Mouse (Mus musculus) gastrocnemius, adult 18-20 months (tissue): ENCODE results near the gene Bnip3. TPM values are rescaled to one million over a fixed set of nuclear protein-coding genes. Genes with fewer than 3 reads are reported as not detected.
A peak's percentile ranks its signal among the peaks of the same experiment; 100 is the strongest.

ENCODE experiments used
- DNase-seq: peaks from one replicate; pipeline ENCODE4 v3.0.0; 2021; ENCODE audit warnings: low spot score
- long read RNA-seq, 2 experiments: library from polyadenylated mRNA; stranded (forward); transcript quantifications; one replicate each; pipeline ENCODE4 v2.0.0; 2021
- total RNA-seq, 2 experiments: library from RNA; stranded (reverse); gene quantifications; 2 replicates each; pipeline ENCODE4 v1.2.3; 2021

Bnip3 gene
- total RNA-seq, result 100 to 1,000 TPM; 213 to 257 TPM
- long read RNA-seq, experiment 1, transcript Bnip3-201 (6 exons, 1,756 nt), result major isoform, 428 of 455 reads
- long read RNA-seq, experiment 1, partial matches to known transcripts, result 5 of 455 reads
- long read RNA-seq, experiment 1, other reads (novel, unspliced or antisense), result 22 of 455 reads
- long read RNA-seq, experiment 2, transcript Bnip3-201 (6 exons, 1,756 nt), result major isoform, 505 of 523 reads
- long read RNA-seq, experiment 2, partial matches to known transcripts, result 6 of 523 reads
- long read RNA-seq, experiment 2, other reads (novel, unspliced or antisense), result 12 of 523 reads

DNA sequence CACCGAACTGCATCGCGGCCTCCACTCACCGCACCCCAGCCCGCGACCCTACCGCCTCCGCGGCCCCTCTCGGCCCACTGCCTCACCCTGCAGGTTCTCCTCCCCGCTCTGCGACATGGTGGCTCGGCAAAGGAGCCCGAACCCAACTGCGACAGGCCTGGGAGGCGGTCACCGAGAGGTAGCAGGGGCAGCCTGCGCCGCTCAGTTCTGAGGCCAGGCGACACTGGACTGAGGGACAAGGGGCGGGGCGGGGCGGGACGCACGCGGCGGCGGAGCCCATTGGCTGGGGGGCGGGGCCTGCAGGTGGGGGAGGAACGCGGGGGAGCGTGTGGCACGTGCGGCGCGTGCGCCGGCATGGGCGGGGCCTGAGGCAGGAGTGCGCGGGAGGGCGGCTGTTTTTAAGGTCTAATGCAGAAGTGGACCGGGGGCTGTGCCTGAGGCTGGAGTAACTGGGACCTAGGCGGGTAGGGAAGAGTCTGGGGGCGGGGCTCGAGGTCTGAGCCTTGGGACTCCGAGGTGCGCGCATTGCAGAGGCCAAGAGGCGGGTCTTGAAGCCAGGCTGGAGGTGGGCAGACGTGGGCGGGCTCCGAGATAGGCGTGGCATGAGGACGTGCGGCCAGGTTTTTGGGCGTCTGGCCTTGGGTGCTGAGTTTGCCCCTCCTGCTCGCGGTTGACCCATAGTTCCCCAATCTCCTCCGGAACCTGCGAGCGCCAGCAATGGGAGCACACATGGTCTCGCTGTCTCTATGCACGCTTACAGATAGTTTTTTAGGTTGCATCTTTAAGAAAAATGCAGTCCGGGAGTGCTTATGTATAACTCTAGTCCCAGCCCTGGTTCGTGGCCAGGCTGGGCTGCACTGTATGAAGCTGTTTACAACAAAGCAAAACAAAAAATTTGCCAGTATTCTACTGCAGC, at the start of gene Bnip3:
TSS of gene Bnip3 (minus strand) at position 243 of the 916 bp plus-strand sequence.
- peak; percentile 89 for DNase-seq

DNA sequence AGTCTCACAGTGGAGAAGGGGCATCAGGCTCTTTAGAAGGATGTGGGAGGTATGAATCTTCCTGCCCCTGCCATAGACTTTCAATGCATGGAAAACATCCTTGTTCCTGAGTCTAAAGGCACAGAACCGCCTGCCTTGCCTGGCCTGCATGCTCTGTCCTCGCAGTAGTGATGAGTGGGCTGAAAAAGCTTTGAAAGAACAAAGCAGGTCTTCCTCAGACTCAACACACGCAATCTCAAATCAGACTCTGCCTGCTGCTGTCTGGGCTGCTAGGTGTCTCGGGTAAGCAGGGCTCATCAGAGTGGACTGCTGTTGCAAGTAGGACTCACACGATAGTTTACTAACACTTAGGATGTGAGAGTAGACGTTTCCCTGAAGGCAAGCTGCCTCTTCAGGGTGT, 47.8 kb upstream of the Bnip3 start:
- no peak for DNase-seq

DNA sequence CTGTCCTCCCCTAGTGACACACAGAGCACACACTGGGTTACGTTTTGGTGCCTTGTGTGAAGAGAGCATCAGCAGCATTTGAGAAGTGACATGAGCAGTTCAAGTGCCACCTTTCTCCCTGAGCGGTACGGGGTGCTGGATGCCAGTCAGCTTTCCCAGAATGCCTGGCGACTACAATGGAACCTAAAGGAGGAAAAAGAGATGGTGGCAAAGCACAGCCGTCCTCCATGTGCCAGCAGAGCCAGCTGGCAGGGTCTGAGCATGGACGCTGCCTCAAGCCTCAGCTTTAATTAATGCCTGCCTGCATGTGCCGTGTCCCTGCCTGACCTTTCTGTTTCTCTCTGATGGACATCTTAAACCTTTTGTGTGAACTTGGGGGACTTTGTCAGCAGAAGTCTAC, 46.5 kb upstream of the Bnip3 start:
- DNase-seq, result no peak

DNA sequence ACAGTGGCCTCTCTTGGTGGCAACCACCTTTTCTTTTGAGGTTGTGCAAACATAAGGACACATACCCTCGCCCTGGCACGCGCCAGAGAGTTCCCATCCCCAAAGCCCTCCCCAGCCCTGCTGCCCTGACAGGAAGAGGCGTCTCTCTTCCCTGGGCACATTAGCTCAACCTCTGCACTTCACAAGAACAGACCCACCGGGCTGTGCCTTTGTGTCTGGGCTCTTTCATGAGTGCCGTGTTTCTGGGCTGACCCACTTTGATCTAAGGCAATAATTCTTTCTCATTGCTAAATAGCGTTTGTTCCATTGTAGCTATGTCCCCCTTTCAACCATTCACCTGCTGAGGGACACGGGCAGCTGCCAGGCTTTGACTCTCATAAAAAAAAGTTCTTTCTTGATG, 39.0 kb upstream of the Bnip3 start:
- no peak for DNase-seq

DNA sequence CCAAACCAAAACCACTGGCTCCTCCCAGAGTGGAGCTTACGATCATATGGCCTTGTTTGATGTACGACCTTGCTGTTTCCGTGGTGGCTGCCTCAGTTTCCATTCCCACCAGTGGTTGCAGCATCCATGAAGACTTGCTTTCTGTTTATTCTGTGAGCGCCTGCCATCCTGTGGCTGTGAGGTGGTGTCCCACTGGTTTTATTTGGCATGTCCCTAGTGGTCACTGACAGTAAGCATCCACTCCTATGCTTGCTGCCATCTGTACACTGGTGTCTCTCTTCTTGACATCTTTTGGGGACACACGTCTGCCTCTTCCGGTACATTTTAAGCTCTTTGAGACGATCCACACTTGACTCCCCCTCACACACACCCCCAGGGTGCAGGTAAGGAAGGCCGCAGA, 38.4 kb upstream of the Bnip3 start:
- DNase-seq, result no peak

DNA sequence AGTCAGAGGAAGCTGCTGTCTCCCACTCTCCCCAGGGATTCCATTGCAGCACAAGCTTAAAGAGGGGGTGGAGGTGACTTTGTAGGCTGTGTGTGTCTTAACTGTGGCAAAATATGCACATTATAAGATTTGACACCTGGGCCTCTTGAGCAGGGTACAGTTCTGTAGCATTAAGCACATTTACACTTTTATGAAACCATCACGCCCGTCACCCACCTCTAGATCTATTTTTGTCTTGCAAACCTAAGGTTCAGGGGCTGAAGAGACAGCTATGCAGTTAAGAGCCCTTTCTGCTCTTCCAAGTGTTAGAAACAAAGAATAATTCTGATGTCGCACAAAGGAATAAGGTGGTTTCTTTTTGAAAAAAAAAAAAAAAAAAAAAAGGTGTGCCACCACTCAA, 36.3 kb upstream of the Bnip3 start:
- DNase-seq, result no peak

DNA sequence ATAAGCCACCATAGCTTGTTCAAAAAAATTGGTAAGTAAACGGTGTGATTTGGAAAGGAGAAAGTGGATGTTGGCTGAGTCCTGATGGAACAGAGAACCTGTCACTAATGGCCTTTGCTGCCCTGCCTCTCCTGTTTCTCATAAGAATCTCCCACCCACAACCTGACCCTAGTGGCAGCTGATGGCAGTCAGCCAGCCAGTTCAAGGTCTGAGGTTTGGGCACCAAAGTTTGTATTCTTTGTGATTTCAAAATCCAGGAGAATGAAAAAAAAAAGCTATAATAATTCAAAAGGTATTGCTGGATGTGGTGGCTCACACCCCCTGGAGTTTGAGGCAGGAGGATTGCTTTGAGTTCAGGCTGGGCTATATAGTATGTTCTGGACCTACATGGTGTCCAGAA, 33.0 kb upstream of the Bnip3 start:
- DNase-seq, result no peak

DNA sequence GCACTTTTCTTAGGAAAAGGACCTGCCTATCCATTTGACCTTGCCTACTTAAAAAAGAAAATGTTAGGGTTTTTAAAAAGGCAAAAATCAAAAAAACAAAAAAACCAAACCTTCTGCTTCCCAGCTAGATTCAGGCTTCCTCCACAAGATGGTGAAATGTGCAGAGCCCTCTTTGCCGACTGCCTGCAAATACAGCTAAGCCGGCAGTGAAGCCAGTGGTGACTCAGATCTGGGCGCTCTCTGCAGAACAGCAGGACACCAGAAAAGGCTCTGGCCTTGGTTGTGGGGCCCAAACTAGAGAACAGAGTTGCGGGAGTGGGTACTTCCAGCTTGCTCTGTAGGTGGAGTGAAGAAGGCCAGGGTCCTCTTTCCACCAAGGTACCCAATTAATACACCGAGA, 32.3 kb upstream of the Bnip3 start:
- DNase-seq, result no peak

DNA sequence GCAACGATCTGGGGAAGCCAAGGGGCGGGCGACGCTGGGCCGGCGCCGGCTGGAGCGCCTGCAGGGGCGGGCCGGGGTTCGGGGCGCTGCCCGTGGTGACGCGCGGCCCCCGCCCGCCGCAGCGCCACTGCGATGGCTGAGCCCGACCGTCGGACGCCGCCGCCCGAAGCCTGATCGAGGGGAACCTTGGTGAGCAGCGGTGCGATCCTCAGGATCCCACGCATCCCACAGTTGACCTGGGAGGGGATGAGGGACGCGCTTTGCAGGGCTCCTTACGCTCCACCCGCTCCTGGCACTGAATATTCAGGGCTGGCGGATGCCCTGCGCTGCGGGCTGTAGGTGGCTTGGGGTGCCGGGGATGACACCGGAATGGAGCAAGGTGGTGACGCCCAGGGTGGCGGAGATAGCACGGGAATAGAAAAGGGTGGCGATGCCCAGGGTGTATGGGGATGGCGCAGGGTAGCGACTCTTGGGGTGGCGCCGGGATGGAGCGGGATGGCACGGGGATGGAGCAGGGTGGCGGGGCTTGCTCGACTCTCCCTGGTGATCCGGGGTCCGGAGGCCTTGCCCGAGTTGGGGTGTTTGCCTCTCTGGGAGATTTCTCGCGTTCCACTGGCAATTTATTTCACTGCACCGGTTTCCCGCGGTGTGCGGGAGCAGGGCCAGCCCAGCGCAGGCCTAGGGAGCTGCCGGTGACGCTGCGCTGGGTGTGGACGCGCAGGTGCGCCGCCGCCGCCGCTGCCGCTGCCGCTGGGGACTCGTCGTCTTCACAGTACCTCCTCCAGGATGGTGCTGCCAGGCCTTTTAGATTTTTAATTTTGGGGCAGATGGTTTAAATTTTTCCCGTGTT, 31.5 kb upstream of the Bnip3 start, which contains the start of gene Jakmip3:
TSS of gene Jakmip3 (plus strand) at position 119 of the 850 bp plus-strand sequence.
- DNase-seq, result no peak

DNA sequence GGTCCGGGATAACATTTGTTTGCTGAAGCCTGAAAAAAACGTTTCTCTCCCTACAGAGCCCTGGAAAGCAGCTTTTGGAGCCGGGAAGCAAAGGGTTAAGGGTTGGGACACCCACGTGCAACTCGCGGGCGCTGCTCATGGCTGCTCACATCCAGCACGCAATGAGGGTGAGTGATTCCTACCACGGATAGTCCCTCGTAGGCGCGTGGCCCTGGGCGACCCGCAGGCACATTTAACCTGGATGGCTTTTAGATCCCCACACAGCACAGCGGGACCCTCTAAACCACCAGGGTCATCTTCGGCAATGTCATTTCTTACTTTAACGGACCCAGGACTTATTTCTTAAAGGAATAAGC, 30.9 kb upstream of the Bnip3 start:
- no peak for DNase-seq

DNA sequence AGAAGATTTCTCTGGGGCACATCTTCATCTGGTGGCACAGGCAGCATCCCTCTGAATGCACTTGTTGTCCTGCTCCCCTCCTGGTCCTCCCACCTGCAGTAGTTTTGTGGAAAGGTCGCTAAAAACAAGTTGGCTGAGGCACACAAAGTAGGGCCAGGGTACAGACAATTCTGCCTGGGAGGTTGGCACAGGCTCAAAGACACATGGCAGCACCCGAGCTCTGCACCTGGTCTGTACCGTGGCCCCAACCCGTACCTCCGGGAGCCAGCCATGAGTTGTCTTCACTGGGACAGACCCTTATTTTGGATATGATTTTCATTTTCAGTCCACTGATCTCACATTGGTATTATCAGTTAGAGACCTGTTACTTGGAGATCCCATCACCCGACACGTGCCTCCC, 29.7 kb upstream of the Bnip3 start:
- DNase-seq, result no peak

DNA sequence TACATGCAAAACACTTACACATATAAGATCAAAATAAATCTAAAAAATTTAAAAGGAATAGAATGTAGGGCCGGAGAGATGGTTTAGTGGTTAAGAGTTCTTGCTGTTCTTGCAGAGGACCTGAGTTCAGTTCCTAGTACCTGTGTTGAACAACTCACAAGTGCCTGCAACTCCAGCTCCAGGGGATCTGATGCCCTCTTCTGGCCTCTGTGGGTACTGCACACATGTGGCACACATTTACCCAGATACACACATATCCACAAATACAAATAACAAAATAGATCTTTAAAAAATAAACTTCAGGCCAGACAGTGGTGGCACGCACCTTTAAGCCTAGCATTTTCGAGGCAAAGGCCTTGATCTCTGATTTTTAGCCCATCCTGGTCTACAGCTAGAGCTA, 25.2 kb upstream of the Bnip3 start:
- DNase-seq, result no peak

DNA sequence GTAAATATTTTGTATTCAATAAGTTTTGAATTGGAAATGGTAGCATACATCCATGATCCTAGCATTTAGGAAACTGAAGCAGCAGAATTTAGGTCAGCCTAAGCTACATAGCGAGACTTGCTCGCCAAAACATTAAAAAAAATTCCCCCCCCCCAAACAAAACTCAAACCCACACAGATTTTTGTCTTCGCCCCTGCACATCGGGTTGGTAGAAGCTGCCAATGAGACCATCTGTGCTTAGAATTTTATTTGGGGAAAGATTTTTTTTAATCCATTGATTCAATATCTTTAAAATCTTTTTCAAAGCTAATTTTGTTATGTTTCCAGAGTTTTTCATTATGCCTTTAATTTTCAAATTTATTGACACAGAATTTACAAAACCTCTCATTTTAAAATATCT, 19.1 kb upstream of the Bnip3 start:
- no peak for DNase-seq

DNA sequence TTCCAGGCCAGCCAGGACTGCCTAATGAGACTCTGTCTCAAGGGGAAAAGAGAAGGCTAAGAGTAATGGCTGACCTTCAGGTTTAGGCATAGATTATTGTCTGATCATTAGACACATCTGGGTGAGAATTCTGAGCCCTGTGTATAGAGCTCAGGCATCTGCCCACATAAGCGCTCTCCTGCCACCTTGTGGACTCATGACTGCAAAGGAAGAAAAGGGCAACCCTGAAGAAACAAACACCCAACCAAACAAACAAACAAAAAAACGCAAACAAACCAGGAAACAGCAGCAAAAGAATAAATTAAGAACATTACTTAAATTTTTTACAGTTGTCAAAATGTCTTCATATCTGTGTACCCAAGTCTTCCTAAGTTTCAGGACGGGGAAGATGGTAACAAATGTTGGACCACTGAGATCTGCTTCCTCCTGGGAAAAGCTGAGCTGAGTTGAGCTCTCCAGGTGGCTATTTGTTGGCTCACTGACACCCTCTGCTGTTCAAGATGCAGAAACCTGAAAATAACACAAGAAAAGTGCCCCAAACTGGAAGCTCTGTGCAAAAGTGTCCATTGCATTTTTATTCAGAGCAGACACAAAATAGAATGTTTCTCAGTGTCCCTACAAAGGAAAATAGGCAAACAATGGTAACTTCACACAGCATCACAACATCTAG, 14.6 kb upstream of the Bnip3 start:
- DNase-seq, result peak; percentile 50

DNA sequence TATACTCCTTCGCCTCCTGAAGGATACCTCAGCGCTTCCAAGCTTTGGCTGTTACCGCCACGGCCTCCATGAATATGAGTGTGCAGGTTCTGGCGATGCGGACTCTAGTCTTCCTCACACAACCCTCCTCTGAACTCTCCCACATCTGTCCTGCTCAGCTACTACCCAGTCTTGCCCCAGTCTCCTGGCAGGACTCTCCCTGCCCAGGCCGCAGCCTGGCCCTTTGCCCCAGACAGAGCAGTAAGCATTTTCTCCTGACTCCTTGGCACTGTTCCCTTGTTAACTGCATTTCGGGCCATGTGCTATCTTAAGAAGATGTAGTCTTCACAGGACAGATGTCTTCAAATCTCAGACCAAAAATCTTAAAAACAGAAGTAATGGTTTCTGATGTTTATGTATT, 12.3 kb upstream of the Bnip3 start:
- peak; percentile 25 for DNase-seq

DNA sequence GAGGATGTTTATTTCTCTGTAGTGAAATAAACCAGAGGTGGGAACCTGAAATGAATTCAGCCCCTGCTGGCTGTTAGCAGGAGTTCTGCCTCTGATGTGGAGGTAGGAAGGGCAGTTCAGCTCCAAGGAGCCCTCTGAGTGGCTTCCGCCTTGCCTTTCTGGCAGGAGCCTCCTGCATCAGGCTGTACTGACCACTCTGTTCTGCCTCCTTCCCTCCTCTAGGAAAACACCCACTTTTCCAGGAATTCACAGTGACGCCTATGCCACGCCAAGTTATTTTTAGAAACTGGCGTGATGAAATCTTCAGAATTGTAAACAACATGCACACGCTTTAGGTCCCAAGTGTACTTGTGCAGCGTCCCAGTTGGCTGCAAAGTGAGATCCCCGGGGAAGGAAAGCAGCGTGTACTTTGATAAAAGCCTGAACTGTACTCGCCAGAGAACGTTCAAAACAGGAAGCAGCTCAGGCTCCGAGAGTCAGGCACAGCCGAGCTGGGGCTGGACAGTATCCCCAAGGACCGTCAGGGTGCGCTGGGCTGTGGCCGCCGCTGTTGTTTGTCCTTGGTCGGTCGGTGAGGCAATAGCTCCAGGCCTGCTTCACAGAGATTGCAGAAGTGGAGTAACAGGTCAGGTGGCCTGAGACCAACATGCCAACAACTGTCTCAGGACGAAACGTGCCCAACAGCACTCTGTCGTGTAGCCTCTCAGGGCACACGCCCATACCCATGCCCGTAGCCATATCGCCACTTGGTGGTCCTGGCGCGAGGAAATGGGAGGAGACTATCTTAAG, 10.0 kb upstream of the Bnip3 start:
- DNase-seq, result peak; percentile 89

DNA sequence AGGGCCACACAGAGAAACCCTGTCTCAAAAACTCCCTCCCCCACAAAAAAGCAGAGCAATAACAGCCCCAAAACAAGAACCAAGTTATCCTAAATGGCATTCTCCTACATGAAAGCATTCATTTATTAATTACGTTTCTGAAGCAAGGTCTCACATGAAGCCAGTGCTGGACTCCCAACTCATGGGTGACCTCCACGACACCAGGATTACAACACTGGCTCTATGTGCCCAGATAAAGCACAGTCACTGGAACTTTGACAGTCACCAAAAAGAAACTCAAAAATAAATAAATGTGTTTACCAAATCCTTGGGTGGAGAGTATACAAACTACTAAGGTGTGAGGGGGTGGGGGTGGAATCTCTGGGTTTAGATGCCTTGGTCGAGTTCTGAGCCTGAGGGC, 4.3 kb upstream of the Bnip3 start:
- DNase-seq, result no peak

DNA sequence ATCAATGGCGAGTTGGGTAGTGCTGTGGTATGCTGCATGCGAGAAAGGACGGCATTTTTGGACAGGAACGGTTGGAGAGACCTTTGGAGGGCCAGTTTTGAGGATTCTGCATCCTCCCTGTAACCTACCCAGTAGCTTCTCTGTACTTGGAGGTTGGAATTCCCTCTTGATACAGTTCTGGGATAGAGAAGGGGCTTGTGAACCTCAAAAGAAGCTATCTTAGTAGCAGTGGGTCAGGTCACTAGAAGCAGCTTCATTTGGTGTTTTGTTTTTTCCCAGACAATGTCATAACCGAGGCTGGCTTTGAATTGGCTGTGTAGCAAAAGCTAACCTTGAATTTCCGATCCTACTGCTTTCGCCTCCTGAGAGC, 859 bp upstream of the Bnip3 start:
- no peak for DNase-seq

DNA sequence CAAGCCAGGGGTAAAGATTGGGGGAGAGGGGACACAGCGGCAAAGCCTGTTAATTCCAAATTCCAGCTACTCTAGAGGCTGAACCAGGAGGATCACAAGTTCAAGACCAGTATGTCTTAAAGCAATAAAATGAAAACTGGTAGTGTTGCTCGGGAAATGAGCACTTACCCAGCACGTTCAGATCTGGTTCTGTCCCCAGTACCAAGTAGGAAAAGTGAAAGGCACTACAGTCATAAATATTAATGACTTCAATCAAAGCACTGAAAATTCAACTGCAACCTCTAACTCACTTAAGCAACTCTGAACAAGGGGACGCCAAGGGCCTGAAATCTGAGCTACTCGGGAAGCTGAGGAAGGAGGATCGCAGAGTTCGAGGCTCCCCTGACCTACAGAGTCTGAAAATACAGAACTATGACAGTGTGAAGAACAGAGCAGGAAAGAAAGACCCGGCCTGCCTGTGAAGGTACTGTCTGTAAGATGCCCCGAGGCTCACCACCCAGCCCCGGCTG, 497 bp downstream of the Bnip3 start:
- DNase-seq, result no peak

DNA sequence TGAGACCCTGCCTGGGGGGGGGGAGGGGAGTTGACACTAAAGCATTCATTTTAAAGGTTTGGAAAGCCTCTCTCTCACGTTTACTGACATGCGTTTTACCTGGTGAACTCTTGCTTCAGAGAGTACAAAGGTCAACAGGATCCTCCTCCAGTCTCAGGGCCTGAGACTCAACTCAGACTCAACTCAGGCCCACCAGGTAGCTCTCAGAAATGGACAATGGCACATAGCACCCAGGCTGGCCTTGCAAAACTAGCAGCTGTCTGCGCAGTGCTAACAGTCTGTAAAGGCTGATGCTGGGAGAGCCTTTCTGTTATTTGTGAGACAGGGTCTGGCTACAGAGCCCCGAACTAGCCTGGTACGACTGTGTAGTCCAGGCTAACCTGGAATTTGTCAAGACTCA, 1.3 kb downstream of the Bnip3 start:
- DNase-seq, result no peak
